9 mouse cellular contexts compared by ENCODE assay signal in genomic region chr11:45539459-45539858, GRCm38 (mm10).
DNase-seq lines count a peak whose midpoint lies in the region; ATAC-seq and TF ChIP-seq lines count a peak whose summit lies in the region.
"Had no signal": no experiment of that assay in that cellular context is flagged by ENCODE, and none has a peak within 500 bp of the region (broad histone marks: within the 10 kb centered on the region; RNA-seq: fewer than 3 reads in every experiment).

No protein-coding gene starts in this region.

- ATAC-seq in Patski, result peak; percentile 86
- peak; percentile 83 for ATAC-seq in hindbrain, postnatal 0 days
- peak; percentile 42; the same call in 1 of the 2 replicates for ATAC-seq in megakaryocyte progenitor cell, adult 5-6 weeks (replicated peaks; ENCODE audit: poor library complexity)
- ATAC-seq in activated CD4-positive, CD25-positive, alpha-beta regulatory T cell, adult 4 months, result no peak

- no peaks in the 10 kb centered on the region for H3K9me3 ChIP-seq in hindbrain, postnatal 0 days (ENCODE audit: low read length)
- H3K9me3 ChIP-seq: heart, embryonic 13.5 days had no signal

- no peak overlapping the region for H3K4me3 ChIP-seq in hindbrain, postnatal 0 days (ENCODE audit: low read length)
- H3K4me3 ChIP-seq: heart, embryonic 13.5 days had no signal

- peak; percentile 38 for DNase-seq in Patski (ENCODE audit: low read depth, low spot score)
- peak; percentile 78 for DNase-seq in cerebellum, adult 8-10 months
- DNase-seq in frontal cortex, postnatal 10 days (ENCODE audit: low spot score in 2 of 2), result peak; percentile 42 to 74
- peak; percentile 94 for DNase-seq in hindbrain, postnatal 0 days (ENCODE audit: low spot score)
- peak; percentile 51 for DNase-seq in left cerebral cortex, adult 11 months (ENCODE audit: low spot score)
- peak; percentile 69 for DNase-seq in right cerebral cortex, postnatal 4 days

- in situ Hi-C loops in Patski (cut with MboI; ENCODE audit: low pct_unique_long_range_greater_than_20kb), result no loop called here

- no peak overlapping the region for H3K9ac ChIP-seq in hindbrain, postnatal 0 days (replicated peaks; ENCODE audit: low read length)

- no peak overlapping the region for H3K4me2 ChIP-seq in hindbrain, postnatal 0 days (ENCODE audit: low read depth, low read length)
- H3K4me2 ChIP-seq: heart, embryonic 13.5 days had no signal

- WGBS in hindbrain, postnatal 0 days, result 31% methylated on average over 4 of the region's 4 CpGs

- H3K27me3 ChIP-seq in Patski, result peaks cover 4% of the 10 kb centered on the region
- no peaks in the 10 kb centered on the region for H3K27me3 ChIP-seq in hindbrain, postnatal 0 days (ENCODE audit: insufficient read depth, low read length)

- H3K36me3 ChIP-seq in hindbrain, postnatal 0 days (ENCODE audit: insufficient read depth, low read length), result no peaks in the 10 kb centered on the region
- H3K36me3 ChIP-seq: heart, embryonic 13.5 days had no signal

- no peak overlapping the region for H3K27ac ChIP-seq in hindbrain, postnatal 0 days

- POLR2A ChIA-PET in Patski (lab: Charles Lee), result no interaction called here

- CTCF ChIA-PET in Patski (lab: Charles Lee), result interaction anchor here (0.7 to 1.8 kb wide), 8 partner anchors 13 to 928 kb away, joined by 3 to 8 read pairs (median 3); no protein-coding TSS in a partner anchor

- TF ChIP-seq CTCF in Patski (IDR thresholded peaks at IDR 0.05), result peak; percentile 89
- TF ChIP-seq CTCF in hindbrain, postnatal 0 days (IDR thresholded peaks at IDR 0.05; ENCODE audit: low read depth), result peak; percentile 92

- H3K4me1 ChIP-seq in hindbrain, postnatal 0 days (ENCODE audit: insufficient read depth, low read length), result no peaks in the 10 kb centered on the region

Comparison
In these comparisons a context has a peak if more than half of its experiments do, and no peak if none do; other contexts are left out.
1. DNase-seq: peak in every context shown above with its lines; median percentile 94 in hindbrain, postnatal 0 days; 78 in cerebellum, adult 8-10 months; 69 in right cerebral cortex, postnatal 4 days; 58 in frontal cortex, postnatal 10 days; 51 in left cerebral cortex, adult 11 months; 38 in Patski.